Comparison of ENCODE assay signal across 20 mouse cellular contexts in the genomic region with DNA sequence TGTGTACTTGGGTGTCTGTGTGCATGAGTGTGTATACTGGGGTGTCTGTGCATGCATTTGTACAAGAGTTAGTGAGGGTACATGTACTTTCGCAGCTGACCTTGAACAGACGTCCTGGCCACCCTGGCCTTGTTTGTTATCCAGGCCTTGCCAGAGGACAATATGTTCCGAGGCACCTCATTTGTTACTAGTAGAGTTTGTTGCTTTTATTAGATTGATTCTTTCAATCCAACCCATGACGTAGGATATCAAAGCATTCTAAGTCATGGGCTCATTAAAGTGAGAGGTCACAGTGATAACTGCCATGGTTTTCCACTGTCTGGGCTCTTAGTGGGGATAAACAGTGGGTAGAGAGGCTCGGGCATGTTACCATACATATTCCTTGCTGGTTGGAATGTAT.
A peak's percentile ranks its signal among the peaks of the same experiment; 100 is the strongest.
DNase-seq lines count a peak whose midpoint lies in the region; ATAC-seq and TF ChIP-seq lines count a peak whose summit lies in the region.
"Had no signal": no experiment of that assay in that cellular context is flagged by ENCODE, and none has a peak within 500 bp of the region (broad histone marks: within the 10 kb centered on the region; RNA-seq: fewer than 3 reads in every experiment).

No protein-coding gene starts in this region.

- no peak overlapping the region for H3K4me2 ChIP-seq in liver, postnatal 0 days (ENCODE audit: low read depth, low read length)
- no peak overlapping the region for H3K4me2 ChIP-seq in forebrain, embryonic 12.5 days
- H3K4me2 ChIP-seq: forebrain, embryonic 15.5 days; heart, embryonic 13.5 days; limb, embryonic 15.5 days; midbrain, embryonic 12.5 days had no signal

- no peak overlapping the region for H3K4me3 ChIP-seq in liver, adult 2 months (ENCODE audit: insufficient read depth, low read depth, low read length)
- no peak overlapping the region for H3K4me3 ChIP-seq in liver, postnatal 0 days (ENCODE audit: low read depth, low read length)
- H3K4me3 ChIP-seq in forebrain, embryonic 12.5 days (replicated peaks) = no peak overlapping the region
- H3K4me3 ChIP-seq: erythroblast, embryonic 14.5 days; forebrain, embryonic 15.5 days; heart, embryonic 13.5 days; limb, embryonic 15.5 days; midbrain, embryonic 12.5 days had no signal

- no peak overlapping the region for H3K27ac ChIP-seq in liver, adult 2 months (replicated peaks; ENCODE audit: insufficient read depth, low read depth, low read length)
- no peak overlapping the region for H3K27ac ChIP-seq in liver, postnatal 0 days (ENCODE audit: low read depth)
- no peak overlapping the region for H3K27ac ChIP-seq in forebrain, embryonic 12.5 days
- H3K27ac ChIP-seq: forebrain, embryonic 15.5 days; limb, embryonic 15.5 days; midbrain, embryonic 12.5 days had no signal

- TF ChIP-seq POLR2A in liver, adult 2 months (IDR thresholded peaks at IDR 0.05; ENCODE audit: extremely low read depth, insufficient read depth, low read length) = no peak

- TF ChIP-seq CTCF in liver, adult 2 months (IDR thresholded peaks at IDR 0.05; ENCODE audit: low read depth, low read length) = no peak
- no peak for TF ChIP-seq CTCF in liver, postnatal 0 days (IDR thresholded peaks at IDR 0.05; ENCODE audit: low read depth)

- DNase-seq in heart, adult 11 months = peak; percentile 97
- no peak for DNase-seq in heart, postnatal 36 days
- peak; percentile 11 for DNase-seq in liver, adult 2 months (ENCODE audit: extremely low read depth, low read depth, low spot score)
- no peak for DNase-seq in liver, postnatal 0 days
- DNase-seq in heart, postnatal 14 days = peak; percentile 37 to 42
- DNase-seq in lung, postnatal 25 days (ENCODE audit: low spot score) = peak; percentile 67
- DNase-seq in spleen, adult 18-20 months = no peak
- DNase-seq: adrenal gland, adult 8-10 months; cerebellum, adult 11-12 months; cerebellum, postnatal 25 days; kidney, adult 18-20 months; kidney, postnatal 4 days had no signal

- no peak for ATAC-seq in liver, postnatal 0 days
- no peak for ATAC-seq in forebrain, embryonic 12.5 days (ENCODE audit: low FRiP score)
- ATAC-seq: forebrain, embryonic 15.5 days; hindbrain, embryonic 16.5 days had no signal

- no peak overlapping the region for H3K9ac ChIP-seq in liver, adult 2 months (ENCODE audit: low read depth, low read length)
- no peak overlapping the region for H3K9ac ChIP-seq in liver, postnatal 0 days (replicated peaks)
- H3K9ac ChIP-seq in forebrain, embryonic 12.5 days = no peak overlapping the region
- H3K9ac ChIP-seq: forebrain, embryonic 15.5 days; heart, embryonic 13.5 days; limb, embryonic 15.5 days; midbrain, embryonic 12.5 days had no signal

- H3K27me3 ChIP-seq in liver, adult 2 months (ENCODE audit: control insufficient read depth, insufficient read depth, low read length) = no peaks in the 10 kb centered on the region
- H3K27me3 ChIP-seq in liver, postnatal 0 days (ENCODE audit: insufficient read depth, low read length) = no peaks in the 10 kb centered on the region
- H3K27me3 ChIP-seq in forebrain, embryonic 12.5 days = no peaks in the 10 kb centered on the region
- H3K27me3 ChIP-seq: CH12.LX; forebrain, embryonic 15.5 days; heart, embryonic 13.5 days; limb, embryonic 15.5 days; midbrain, embryonic 12.5 days had no signal

- no peaks in the 10 kb centered on the region for H3K9me3 ChIP-seq in liver, postnatal 0 days (ENCODE audit: low read length)
- H3K9me3 ChIP-seq in forebrain, embryonic 12.5 days = no peaks in the 10 kb centered on the region
- H3K9me3 ChIP-seq: forebrain, embryonic 15.5 days; heart, embryonic 13.5 days; limb, embryonic 15.5 days; midbrain, embryonic 12.5 days had no signal

- H3K4me1 ChIP-seq in liver, adult 2 months (ENCODE audit: control insufficient read depth, insufficient read depth, low read length) = no peaks in the 10 kb centered on the region
- 0 out of 2 replicates have a peak, but pooled peaks cover 3% of the 10 kb centered on the region for H3K4me1 ChIP-seq in liver, postnatal 0 days (ENCODE audit: insufficient read depth)
- no peaks in the 10 kb centered on the region for H3K4me1 ChIP-seq in forebrain, embryonic 12.5 days

- no peak for TF ChIP-seq EP300 in liver, postnatal 0 days (IDR thresholded peaks at IDR 0.05; ENCODE audit: low read depth)

- H3K79me2 ChIP-seq in liver, adult 2 months (ENCODE audit: control insufficient read depth, insufficient read depth, low read length) = no peaks in the 10 kb centered on the region

- WGBS in liver, adult 2 months = 73% methylated on average over 5 of the region's 5 CpGs
- WGBS in liver, postnatal 0 days (ENCODE audit: insufficient replicate concordance) = 68% methylated on average over 5 of the region's 5 CpGs
- 90% methylated on average over 5 of the region's 5 CpGs for WGBS in forebrain, embryonic 12.5 days

- H3K36me3 ChIP-seq in liver, adult 2 months (ENCODE audit: control insufficient read depth, insufficient read depth, low read length) = no peaks in the 10 kb centered on the region
- no peaks in the 10 kb centered on the region for H3K36me3 ChIP-seq in liver, postnatal 0 days (replicated peaks; ENCODE audit: insufficient read depth, low read length)
- H3K36me3 ChIP-seq in forebrain, embryonic 12.5 days (replicated peaks) = no peaks in the 10 kb centered on the region
- H3K36me3 ChIP-seq: forebrain, embryonic 15.5 days; heart, embryonic 13.5 days; limb, embryonic 15.5 days; midbrain, embryonic 12.5 days had no signal

- intact Hi-C loops in heart, postnatal 36 days (cut with DNase I) = no loop called here
- intact Hi-C loops in heart, postnatal 14 days (cut with DNase I) = no loop called here

Comparison
In these comparisons a context has a peak if more than half of its experiments do, and no peak if none do; other contexts are left out.
1. DNase-seq: peak in heart, adult 11 months (single experiment), liver, adult 2 months (single experiment), heart, postnatal 14 days (2 of 2) and lung, postnatal 25 days (single experiment); none in heart, postnatal 36 days (0 of 2), liver, postnatal 0 days (single experiment) and spleen, adult 18-20 months (0 of 2).